Mouse (Mus musculus): Measurements from ENCODE around the gene Tnfrsf13b. TPM values are rescaled to one million over a fixed set of nuclear protein-coding genes. Genes with fewer than 3 reads are reported as not detected.

The Tnfrsf13b gene
- 2.8 and 4.1 TPM in 2 replicates for polyA plus RNA-seq (2012; rRNA removed)

DNA sequence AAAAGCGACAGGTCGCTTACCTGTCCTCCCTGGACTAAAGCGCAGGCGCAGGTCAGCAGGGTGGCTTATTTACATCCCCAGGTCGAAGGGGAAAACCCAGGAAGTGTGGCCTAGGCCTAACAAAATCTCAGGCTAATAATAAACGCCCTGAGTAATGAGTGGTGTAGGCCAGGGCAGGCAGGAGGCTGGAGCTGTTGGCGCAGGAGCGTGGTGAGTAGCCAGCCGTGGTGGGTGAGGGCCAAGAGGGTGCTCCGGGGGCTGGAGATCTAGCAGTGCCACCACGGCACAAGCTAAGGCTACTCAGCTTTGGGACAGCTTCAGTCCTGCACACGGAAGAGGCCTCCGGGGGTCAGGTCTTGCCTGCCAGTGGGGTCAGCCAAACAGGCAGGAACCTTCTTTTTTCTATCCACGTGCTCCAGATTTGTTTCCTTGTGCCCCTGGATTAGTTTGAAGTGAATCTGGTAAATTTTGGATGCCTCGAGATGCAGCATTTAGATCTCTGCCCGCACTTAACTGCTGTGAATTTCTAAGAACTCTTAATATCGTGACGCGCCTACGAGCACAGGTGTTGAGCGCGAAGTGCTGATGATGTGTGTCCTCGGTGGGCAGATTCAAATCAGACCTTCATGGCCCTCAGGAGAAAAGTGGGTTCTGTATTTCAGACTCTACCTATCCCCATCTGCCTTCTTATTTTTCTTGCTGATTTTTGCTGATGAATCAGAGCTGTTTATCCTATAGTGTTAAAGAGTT, at the start of gene Tnfrsf13b:
Tnfrsf13b (plus strand) TSS at position 150 of the 750 bp plus-strand sequence.

DNA sequence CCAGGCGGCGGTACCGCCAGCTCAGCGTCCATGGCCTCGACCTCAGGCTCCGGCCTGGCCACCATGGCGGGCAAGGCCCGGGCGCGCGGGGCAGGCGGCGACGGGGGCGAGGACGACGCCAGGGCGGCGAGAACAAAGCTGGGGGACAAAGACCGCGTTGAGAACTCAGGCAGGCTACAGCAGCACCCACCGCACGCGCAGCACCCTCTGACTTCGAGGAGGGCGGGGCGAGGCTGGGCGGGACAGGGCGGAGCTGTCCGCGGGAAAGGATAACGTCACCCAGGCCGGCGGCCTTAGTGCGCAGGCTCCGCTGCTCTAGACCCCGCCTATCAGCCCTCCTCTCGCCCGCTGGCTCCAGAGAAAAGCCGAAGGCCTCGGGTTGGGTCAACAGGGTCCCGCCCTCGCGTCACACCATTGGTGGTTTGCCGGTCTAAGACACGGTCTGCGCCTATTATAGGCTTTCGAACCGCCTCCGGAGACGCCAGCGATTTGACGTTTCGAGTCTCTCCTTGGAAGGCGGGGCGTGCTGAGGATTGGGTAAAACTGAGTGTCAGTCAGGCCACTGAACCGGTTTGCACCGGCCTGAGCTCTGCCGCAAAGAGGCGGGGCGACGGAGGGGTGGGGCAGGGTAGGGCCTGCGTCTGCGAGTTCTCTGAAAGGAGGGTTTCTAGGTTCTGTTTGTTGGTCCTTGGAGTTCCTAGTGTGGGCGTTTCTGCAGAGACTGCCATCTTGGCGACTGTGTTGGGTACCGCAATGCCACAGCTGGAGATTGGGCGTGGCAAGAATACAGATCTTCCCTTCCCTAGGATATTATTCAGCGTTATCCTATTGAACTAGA, 48.5 kb downstream of the Tnfrsf13b start, which contains the start of gene Usp22:
Usp22 (minus strand) TSS at position 235 of the 838 bp plus-strand sequence.

Other genes starting within 250 kb of the Tnfrsf13b start
- 28.6 and 32.0 TPM in 2 replicates for gene Tmem11, start 247.5 kb upstream of the Tnfrsf13b start, polyA plus RNA-seq (2012; rRNA removed)
- 9.1 and 10.5 TPM in 2 replicates for gene Natd1, start 212.0 kb upstream of the Tnfrsf13b start, polyA plus RNA-seq (2012; rRNA removed)
- gene Map2k3, start 194.7 kb upstream of the Tnfrsf13b start, polyA plus RNA-seq (2012; rRNA removed) = 31.0 and 50.3 TPM in 2 replicates
- gene Kcnj12, start 104.2 kb upstream of the Tnfrsf13b start, polyA plus RNA-seq (2012; rRNA removed) = 0.06 and 0.07 TPM in 2 replicates
- gene Usp22, start 48.3 kb downstream of the Tnfrsf13b start, polyA plus RNA-seq (2012; rRNA removed) = 7.2 and 9.0 TPM in 2 replicates
- 0.03 TPM in 2 replicates for gene Aldh3a1, start 80.8 kb downstream of the Tnfrsf13b start, polyA plus RNA-seq (2012; rRNA removed)
- gene Aldh3a2, start 140.7 kb downstream of the Tnfrsf13b start, polyA plus RNA-seq (2012; rRNA removed) = 21.6 and 23.9 TPM in 2 replicates
- 0.07 and 0.13 TPM in 2 replicates for gene Slc47a2, start 216.1 kb downstream of the Tnfrsf13b start, polyA plus RNA-seq (2012; rRNA removed)

Data from liver, embryonic 14 days (tissue).